Mouse (Mus musculus) heart, postnatal 0 days (tissue): ENCODE results near the gene Pagr1b. TPM values are rescaled to one million over a fixed set of nuclear protein-coding genes. Genes with fewer than 3 reads are reported as not detected.

ENCODE experiments used
- ATAC-seq: fragments of 200-750 bp; cut with Nextera tagmentation; 2 replicates; pipeline ENCODE4 v1.8.0; 2017; ENCODE audit warnings: low read depth, moderate number of reproducible peaks, moderate library complexity; ENCODE audit not compliant: insufficient read depth
- DNase-seq: peaks from one replicate; pipeline ENCODE4 v3.0.0-alpha.2; 2016; ENCODE audit warnings: low spot score
- H3K27ac ChIP-seq: fragments of 300-500 bp; sonication (generic); 2 replicates; pipeline ENCODE4 v1.5.1; 2014; ENCODE audit warnings: low read depth, mild to moderate bottlenecking
- H3K27me3 ChIP-seq: fragments of 300-500 bp; sonication (generic); 2 replicates; pipeline ENCODE4 v1.6.1; 2014; ENCODE audit warnings: low read length, mixed read lengths; ENCODE audit not compliant: control insufficient read depth, insufficient read depth
- H3K36me3 ChIP-seq: fragments of 300-500 bp; sonication (generic); replicated peaks from 2 replicates; pipeline ENCODE4 v1.6.1; 2014; ENCODE audit warnings: low read length, mixed read lengths; ENCODE audit not compliant: control insufficient read depth, insufficient read depth
- H3K4me1 ChIP-seq: fragments of 300-500 bp; sonication (generic); 2 replicates; pipeline ENCODE4 v1.6.1; 2014; ENCODE audit warnings: antibody characterized with exemption; ENCODE audit not compliant: control insufficient read depth, insufficient read depth
- H3K4me2 ChIP-seq: fragments of 300-500 bp; sonication (generic); 2 replicates; pipeline ENCODE4 v1.6.1; 2014; ENCODE audit warnings: low read depth, mild to moderate bottlenecking, low read length, moderate library complexity
- H3K4me3 ChIP-seq: fragments of 300-500 bp; sonication (generic); 2 replicates; pipeline ENCODE4 v1.5.1; 2014; ENCODE audit warnings: low read depth, low read length
- H3K9ac ChIP-seq: fragments of 300-500 bp; sonication (generic); replicated peaks from 2 replicates; pipeline ENCODE4 v1.6.1; 2014; ENCODE audit warnings: low read depth, low read length, mixed read lengths
- H3K9me3 ChIP-seq: fragments of 300-500 bp; sonication (generic); replicated peaks from 2 replicates; pipeline ENCODE4 v1.6.1; 2016; ENCODE audit warnings: low read length; ENCODE audit not compliant: control insufficient read depth
- CTCF ChIP-seq: IDR thresholded peaks from 2 replicates; pipeline ENCODE4 v1.5.1; 2016; ENCODE audit warnings: antibody characterized with exemption, control low read depth, low read depth
- EP300 ChIP-seq: IDR thresholded peaks from 2 replicates; pipeline ENCODE4 v1.6.1; 2016; ENCODE audit warnings: antibody characterized with exemption, low read depth
- WGBS: fragments of 180-500 bp; shearing (Covaris S2); extraction: QIAGEN DNeasy Blood & Tissue Kit; methylation state at CpG from one replicate; pipeline ENCODE4 v1.1.7; 2014; 5-methylcytosine and 5-hydroxymethylcytosine counted together
- polyA plus RNA-seq: library from polyadenylated mRNA; unstranded; fragments of >200 nt; fragmentation: Nextera tagmentation; extraction: Ambion mirVana; gene quantifications from 2 replicates; pipeline ENCODE4 v1.2.1, GENCODE M21; 2015
- total RNA-seq: library from RNA; depleted of rRNA; stranded (reverse); fragments of >200 nt; gene quantifications from 2 replicates; pipeline ENCODE4 v1.2.3, GENCODE M21; 2014; ENCODE audit warnings: low replicate concordance; rRNA removed

Gene Pagr1b
- total RNA-seq (not detected in 2 replicates), polyA plus RNA-seq (not detected in 2 replicates)

GRCm38 (mm10) chr7:127016481-127016485, at the start of gene Pagr1b:
Gene Pagr1b (minus strand): TSS chr7:127016484.
- peak within 1 kb of the TSS; percentile 89 for H3K4me2 ChIP-seq
- H3K4me1 ChIP-seq, result peaks cover 23% of the 10 kb centered on the region
- peak within 1 kb of the TSS; percentile 88 for H3K27ac ChIP-seq
- no peak for DNase-seq
- TF ChIP-seq EP300 (no peak), CTCF (no peak)
- H3K36me3 ChIP-seq, result 0 out of 2 replicates have a peak, but pooled peaks cover 10% of the 10 kb centered on the region
- no peak for ATAC-seq
- no peaks in the 10 kb centered on the region for H3K9me3 ChIP-seq
- no peaks in the 10 kb centered on the region for H3K27me3 ChIP-seq
- peak within 1 kb of the TSS; percentile 53 for H3K4me3 ChIP-seq
- H3K9ac ChIP-seq, result peak within 1 kb of the TSS; percentile 63

- H3K27ac ChIP-seq, result no peak overlapping the region
Measured at GRCm38 (mm10) chr7:127065538-127065937, 49.3 kb upstream of the Pagr1b start.

GRCm38 (mm10) chr7:127055026-127055585, 38.8 kb upstream of the Pagr1b start:
- no peaks in the 10 kb centered on the region for H3K9me3 ChIP-seq
- no peaks in the 10 kb centered on the region for H3K4me1 ChIP-seq
- H3K9ac ChIP-seq, result no peak overlapping the region
- H3K4me3 ChIP-seq, result no peak overlapping the region
- H3K27ac ChIP-seq, result no peak overlapping the region
- WGBS, result 56% methylated on average over 5 of the region's 5 CpGs
- TF ChIP-seq EP300 (no peak), CTCF (no peak)
- DNase-seq (no peak), ATAC-seq (no peak)
- H3K27me3 ChIP-seq, result 0 out of 2 replicates have a peak, but pooled peaks cover 4% of the 10 kb centered on the region
- H3K36me3 ChIP-seq, result no peaks in the 10 kb centered on the region
- no peak overlapping the region for H3K4me2 ChIP-seq

More at GRCm38 (mm10) chr7:127065538-127065937, 49.3 kb upstream of the Pagr1b start:
- ATAC-seq (no peak), DNase-seq (no peak)
- no peak overlapping the region for H3K4me2 ChIP-seq
- no peaks in the 10 kb centered on the region for H3K9me3 ChIP-seq
- H3K4me1 ChIP-seq, result no peaks in the 10 kb centered on the region
- no peak overlapping the region for H3K4me3 ChIP-seq
- H3K27me3 ChIP-seq, result no peaks in the 10 kb centered on the region
- 77% methylated on average over 6 of the region's 6 CpGs for WGBS
- H3K9ac ChIP-seq, result no peak overlapping the region
- TF ChIP-seq EP300, result no peak
- no peak for TF ChIP-seq CTCF
- H3K36me3 ChIP-seq, result no peaks in the 10 kb centered on the region

GRCm38 (mm10) chr7:127041851-127042672, 25.8 kb upstream of the Pagr1b start, which contains the start of gene Kif22:
Gene Kif22 (minus strand): TSS chr7:127042471.
- ATAC-seq (peak; percentile 92), DNase-seq (peak; percentile 85)
- no peak for TF ChIP-seq EP300
- TF ChIP-seq CTCF, result no peak
- Histone ChIP-seq H3K4me3 (peak within 1 kb of the TSS; percentile 97), H3K9me3 (0 out of 2 replicates have a peak, but pooled peaks cover 2% of the 10 kb centered on the region), H3K4me2 (peak within 1 kb of the TSS; percentile 98), H3K9ac (peak within 1 kb of the TSS; percentile 84), H3K36me3 (0 out of 2 replicates have a peak, but pooled peaks cover 11% of the 10 kb centered on the region), H3K4me1 (peaks cover 15% of the 10 kb centered on the region; the same call in 1 of the 2 replicates), H3K27me3 (no peaks in the 10 kb centered on the region), H3K27ac (peak within 1 kb of the TSS; percentile 79)
- WGBS, result under 1% methylated on average over 53 of the region's 53 CpGs

- 76% methylated on average over 1 of the region's 1 CpGs for WGBS
- Histone ChIP-seq H3K9ac (no peak overlapping the region), H3K36me3 (peaks cover 66% of the 10 kb centered on the region), H3K4me1 (0 out of 2 replicates have a peak, but pooled peaks cover 6% of the 10 kb centered on the region), H3K4me2 (no peak overlapping the region), H3K27me3 (no peaks in the 10 kb centered on the region), H3K9me3 (no peaks in the 10 kb centered on the region), H3K27ac (no peak overlapping the region), H3K4me3 (no peak overlapping the region)
- TF ChIP-seq CTCF (no peak), EP300 (no peak)
- DNase-seq (no peak), ATAC-seq (no peak)
Measured at GRCm38 (mm10) chr7:127031244-127031643, 15.0 kb upstream of the Pagr1b start.

GRCm38 (mm10) chr7:127030172-127030571, 13.9 kb upstream of the Pagr1b start:
- ATAC-seq (no peak), DNase-seq (no peak)
- H3K27ac ChIP-seq, result no peak overlapping the region
- no peak overlapping the region for H3K4me3 ChIP-seq
- 0 out of 2 replicates have a peak, but pooled peaks cover 6% of the 10 kb centered on the region for H3K4me1 ChIP-seq
- peaks cover 59% of the 10 kb centered on the region for H3K36me3 ChIP-seq
- 93% methylated on average over 1 of the region's 1 CpGs for WGBS
- H3K4me2 ChIP-seq, result no peak overlapping the region
- H3K9ac ChIP-seq, result no peak overlapping the region
- no peaks in the 10 kb centered on the region for H3K9me3 ChIP-seq
- TF ChIP-seq EP300, result no peak
- TF ChIP-seq CTCF, result no peak
- H3K27me3 ChIP-seq, result no peaks in the 10 kb centered on the region
